Mouse (Mus musculus) left cerebral cortex, adult 11 months (tissue): ENCODE measurements around the gene Zbtb4.
A peak's percentile ranks its signal among the peaks of the same experiment; 100 is the strongest.
"Not testable (repeated sequence)": the region's sequence is repeated elsewhere in the genome, so short reads cannot be mapped to it uniquely, and the experiment has no call there.

Experiments
- DNase-seq: peaks from one replicate; pipeline ENCODE4 v3.0.0; 2022; ENCODE audit warnings: low spot score

Zbtb4 gene

GRCm38 (mm10) chr11:69765221-69766125 lies at the start of gene Zbtb4:
Gene Zbtb4 (plus strand): TSS chr11:69765912.
- no peak for DNase-seq

GRCm38 (mm10) chr11:69715929-69716328 lies 49.8 kb upstream of the Zbtb4 start:
- DNase-seq, result no peak

DNA sequence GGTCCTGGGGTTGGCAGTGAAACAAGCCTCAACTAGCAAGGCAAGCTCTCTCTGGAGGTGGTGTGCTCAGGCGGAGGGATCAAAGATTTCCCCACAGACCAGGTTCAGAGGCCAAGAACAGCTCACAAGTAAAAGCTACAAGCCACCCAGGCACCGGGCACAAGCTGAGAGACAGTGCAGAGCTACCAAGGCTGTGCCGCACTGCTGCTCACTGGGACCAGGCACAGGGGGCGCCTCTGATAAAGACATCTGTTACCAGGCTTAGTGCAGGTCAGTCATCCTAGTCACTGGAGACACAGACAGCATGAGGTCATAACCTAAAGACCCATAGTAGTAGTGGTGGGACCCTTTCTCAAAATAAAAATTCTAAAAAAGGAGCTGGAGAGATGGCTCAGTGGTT lies 48.8 kb upstream of the Zbtb4 start:
- DNase-seq, result no peak

DNA sequence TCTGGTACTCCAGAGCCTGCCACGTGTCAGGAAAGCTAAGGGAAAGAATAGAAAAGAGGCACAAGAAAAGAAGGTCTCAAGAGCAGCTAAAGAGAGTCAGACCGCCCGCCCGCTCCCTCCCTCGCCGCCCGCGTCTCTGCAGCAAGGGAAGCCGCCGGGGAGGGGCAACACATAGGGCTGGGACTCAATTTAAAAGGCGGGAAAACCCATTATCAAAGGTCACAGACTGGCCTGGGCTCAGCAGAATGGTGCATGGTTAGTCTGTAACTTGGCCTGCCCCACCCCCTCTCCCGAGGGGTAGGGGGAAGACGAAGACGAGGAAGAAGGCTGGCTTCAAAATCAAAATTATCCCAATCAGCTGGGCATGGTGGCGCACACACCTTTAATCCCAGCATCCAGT lies 47.1 kb upstream of the Zbtb4 start:
- no peak for DNase-seq

GRCm38 (mm10) chr11:69719423-69719822 lies 46.3 kb upstream of the Zbtb4 start:
- no peak for DNase-seq

DNA sequence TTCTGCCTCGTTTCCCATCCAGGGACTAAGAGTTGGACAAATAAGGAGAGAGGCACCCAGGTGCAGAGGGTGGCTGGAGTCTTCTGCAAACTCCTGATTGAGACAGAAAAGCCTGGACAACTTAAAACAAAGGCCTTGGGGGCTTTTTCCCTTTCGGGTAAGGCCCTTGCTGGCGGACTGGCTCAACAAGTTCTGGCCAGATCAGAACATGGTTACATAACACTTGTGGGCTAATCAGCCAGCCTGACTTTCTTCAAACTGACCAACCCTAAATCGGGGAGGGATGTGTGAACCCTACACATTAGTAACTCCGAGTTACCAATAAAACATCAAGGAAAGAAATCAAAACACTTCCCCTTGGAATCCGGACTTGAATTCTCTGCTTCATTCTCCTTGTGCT lies 44.9 kb upstream of the Zbtb4 start:
- no peak for DNase-seq

GRCm38 (mm10) chr11:69723074-69723473 lies 42.6 kb upstream of the Zbtb4 start:
- no peak for DNase-seq

GRCm38 (mm10) chr11:69725951-69726350 lies 39.8 kb upstream of the Zbtb4 start:
- DNase-seq, result no peak

DNA sequence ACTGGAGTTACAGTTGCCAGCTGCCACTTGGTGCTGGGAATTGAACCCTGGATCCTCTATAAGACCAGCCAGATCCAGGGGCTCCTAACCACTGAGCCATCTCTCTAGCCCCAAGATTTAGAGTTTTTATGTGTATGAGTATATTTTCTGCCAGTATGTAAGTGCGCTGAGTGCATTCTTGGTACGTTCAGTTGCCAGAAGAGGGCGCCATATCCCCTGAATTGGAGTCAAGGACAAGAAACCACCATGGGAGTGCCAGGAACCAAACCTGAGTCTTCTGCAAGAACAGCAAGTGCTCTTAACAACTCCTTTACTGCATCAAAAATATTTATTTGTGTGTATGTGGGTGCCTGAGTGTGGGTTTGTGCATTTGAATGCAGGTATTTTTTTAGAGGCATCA lies 36.6 kb upstream of the Zbtb4 start:
- no peak for DNase-seq

DNA sequence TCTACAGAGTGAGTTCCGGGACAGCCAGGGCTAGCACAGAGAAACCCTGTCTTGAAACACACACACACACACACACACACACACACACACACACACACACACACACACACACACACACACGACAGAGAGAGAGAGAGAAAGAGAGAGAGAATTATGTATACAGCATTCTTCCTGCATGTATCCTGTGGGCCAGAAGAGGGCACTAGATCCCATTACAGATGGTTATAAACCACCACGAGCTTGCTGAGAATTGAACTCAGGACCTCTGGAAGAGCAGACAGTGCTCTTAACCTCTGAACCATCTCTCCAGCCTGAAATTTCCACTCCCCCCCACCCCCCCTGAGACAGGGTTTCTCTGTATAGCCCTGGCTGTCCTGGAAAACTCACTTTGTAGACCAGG lies 34.3 kb upstream of the Zbtb4 start:
- not testable (repeated sequence) for DNase-seq

GRCm38 (mm10) chr11:69751635-69752034 lies 14.1 kb upstream of the Zbtb4 start:
- no peak for DNase-seq

- DNase-seq, result no peak
These were observed 13.0 kb upstream of the Zbtb4 start for GRCm38 (mm10) chr11:69752686-69753085.

- DNase-seq, result no peak
These were observed 11.5 kb upstream of the Zbtb4 start for GRCm38 (mm10) chr11:69754233-69754632.

- DNase-seq, result no peak
These were observed 11.0 kb upstream of the Zbtb4 start for GRCm38 (mm10) chr11:69754701-69755100.

DNA sequence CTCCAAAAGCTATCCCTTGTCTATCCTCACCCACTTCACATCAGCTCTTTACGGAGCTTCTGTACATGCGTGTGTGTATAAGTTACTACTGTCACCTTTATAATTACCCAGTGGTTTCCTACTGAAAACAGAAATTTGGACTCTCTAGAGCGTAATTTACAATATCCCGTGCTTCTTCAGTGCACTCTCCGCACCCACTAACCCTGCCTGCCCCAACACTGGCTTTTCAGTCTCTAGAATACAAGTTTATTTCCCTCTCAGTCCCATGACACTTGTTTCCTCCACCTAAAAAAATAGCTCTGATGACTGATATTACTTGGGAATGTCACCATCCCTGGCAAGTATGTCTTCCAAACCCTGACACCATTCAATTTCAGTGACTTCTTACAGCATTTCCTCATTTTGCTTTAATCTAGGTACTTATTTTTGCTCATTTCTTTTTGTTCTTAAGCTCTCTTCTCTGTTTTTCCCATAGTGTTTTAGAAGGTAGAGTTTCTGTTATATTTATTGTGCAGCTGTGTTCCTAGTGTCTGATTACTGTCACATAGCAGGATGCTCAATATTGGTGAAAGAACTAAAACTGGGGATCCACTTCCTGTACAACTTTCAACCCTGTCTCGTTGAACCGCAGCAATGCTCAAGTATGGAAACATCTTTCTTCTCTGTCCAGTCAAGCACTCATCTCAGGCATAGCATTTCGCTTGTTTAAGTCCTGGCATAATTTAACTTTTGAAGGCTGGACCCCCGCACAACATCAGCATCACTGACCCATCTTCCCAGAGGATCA lies 8.2 kb upstream of the Zbtb4 start:
- no peak for DNase-seq

DNA sequence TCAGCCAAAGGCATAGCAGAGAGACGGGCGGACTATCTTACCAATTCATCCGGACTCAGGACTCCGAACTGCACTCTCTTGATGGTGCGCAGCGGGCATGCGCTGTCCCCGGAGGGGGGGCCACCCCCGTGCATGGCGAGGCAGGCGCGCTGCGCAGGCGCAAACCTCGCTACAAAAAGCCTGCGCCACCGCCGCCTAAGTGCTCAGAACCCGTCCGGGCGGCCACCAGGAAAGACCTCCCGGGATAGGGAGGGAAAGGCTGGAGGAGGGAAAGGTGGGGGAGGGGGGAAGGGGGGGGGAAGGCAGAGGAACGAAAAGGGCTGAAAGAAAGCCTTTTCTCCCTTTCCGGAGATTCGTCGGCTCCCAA lies 7.6 kb upstream of the Zbtb4 start:
- peak; percentile 95 for DNase-seq

GRCm38 (mm10) chr11:69758478-69758970 lies 7.2 kb upstream of the Zbtb4 start, which contains the start of gene Polr2a:
Gene Polr2a (minus strand): TSS chr11:69758637.
- peak; percentile 95 for DNase-seq

DNA sequence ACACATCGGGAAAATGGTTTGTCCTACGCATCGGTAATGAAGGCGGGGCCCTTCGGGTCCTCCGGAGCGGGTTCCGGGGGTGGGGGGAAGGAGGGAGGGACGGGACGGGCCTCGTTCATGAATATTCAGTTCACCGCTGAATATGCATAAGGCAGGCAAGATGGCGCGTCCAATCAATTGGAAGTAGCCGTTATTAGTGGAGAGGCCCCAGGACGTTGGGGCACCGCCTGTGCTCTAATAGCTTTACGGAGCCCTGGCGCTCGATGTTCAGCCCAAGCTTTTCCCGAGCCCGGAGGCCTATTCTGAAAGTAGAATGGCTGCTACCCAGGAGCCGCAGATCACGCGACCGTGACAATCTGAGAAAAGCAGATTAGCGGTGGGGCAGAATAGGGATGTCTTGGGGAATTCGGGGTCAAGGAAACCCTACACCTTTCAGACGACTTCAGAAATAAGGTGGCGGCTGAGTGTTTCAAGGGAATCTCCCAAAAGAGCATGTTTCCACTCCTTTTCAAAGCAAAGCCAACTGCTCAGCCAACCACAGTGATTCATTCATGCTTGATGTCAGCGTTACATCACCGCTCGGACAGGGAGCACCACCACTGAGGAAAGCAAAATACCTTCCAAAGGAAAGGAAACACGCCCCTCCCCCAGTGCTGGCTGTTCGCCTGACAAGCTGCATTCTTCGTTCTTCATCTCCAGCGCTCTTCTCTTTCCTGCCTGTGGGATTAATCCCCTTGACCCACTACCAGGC lies 6.6 kb upstream of the Zbtb4 start:
- DNase-seq, result peak; percentile 79

DNA sequence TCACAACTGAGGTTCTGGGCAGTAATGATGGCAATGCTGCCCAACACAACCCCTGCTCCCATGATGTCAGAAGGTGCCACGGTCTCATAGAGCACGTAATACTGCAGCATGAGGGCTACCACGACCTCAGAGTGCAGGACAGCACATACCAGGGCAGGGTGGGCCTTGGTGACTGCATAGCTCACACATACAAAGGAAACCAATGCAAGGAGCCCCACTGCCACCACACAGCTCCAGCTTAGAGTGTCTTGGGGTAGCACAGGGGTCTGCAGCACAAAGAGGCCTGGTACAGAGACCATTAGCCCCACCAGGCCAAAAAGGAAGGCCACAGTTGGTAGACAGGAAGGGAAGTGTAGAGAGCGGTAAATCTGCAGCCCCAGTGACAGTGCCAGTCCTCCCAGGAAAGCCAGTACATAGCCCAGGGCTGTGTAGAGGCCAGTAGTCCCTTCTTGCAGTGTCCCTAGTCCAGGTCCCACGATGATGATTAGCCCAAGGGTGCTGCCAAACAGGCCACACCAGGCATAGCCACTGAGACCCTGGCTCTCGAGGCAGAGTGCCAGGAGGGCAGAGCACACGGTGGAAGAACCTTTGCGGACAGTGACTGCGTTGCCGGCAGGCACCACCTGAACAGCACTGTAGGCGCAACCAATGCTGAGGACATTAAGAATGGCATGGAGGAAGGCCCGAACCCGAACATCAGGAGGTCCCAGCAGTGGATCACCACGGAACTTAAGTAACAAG lies 5.4 kb upstream of the Zbtb4 start:
- no peak for DNase-seq

GRCm38 (mm10) chr11:69760901-69761200 lies 4.9 kb upstream of the Zbtb4 start:
- no peak for DNase-seq

- no peak for DNase-seq
These were observed 3.8 kb upstream of the Zbtb4 start, which contains the start of gene Slc35g3 for GRCm38 (mm10) chr11:69761868-69762267. Gene Slc35g3 (minus strand): TSS chr11:69761968.

GRCm38 (mm10) chr11:69763551-69763950 lies 2.2 kb upstream of the Zbtb4 start:
- no peak for DNase-seq
